Mouse (Mus musculus) intestine, embryonic 16.5 days (tissue): ENCODE measurements around the gene AF067063. TPM values are rescaled to one million over a fixed set of nuclear protein-coding genes. Genes with fewer than 3 reads are reported as not detected.
"Not testable (repeated sequence)": the region's sequence is repeated elsewhere in the genome, so short reads cannot be mapped to it uniquely, and the experiment has no call there.

ENCODE experiments used
- ATAC-seq: fragments of 200-750 bp; cut with Nextera tagmentation; 2 replicates; pipeline ENCODE4 v1.8.0; 2017; ENCODE audit warnings: moderate TSS enrichment, moderate library complexity
- H3K27ac ChIP-seq: fragments of 300-500 bp; sonication (generic); 2 replicates; pipeline ENCODE4 v1.5.1; 2014; ENCODE audit warnings: mild to moderate bottlenecking, low read length
- H3K27me3 ChIP-seq: fragments of 300-500 bp; sonication (generic); replicated peaks from 2 replicates; pipeline ENCODE4 v1.6.1; 2014; ENCODE audit warnings: low read length, control low read depth, mixed read lengths; ENCODE audit not compliant: control insufficient read depth, insufficient read depth
- H3K36me3 ChIP-seq: fragments of 300-500 bp; sonication (generic); 2 replicates; pipeline ENCODE4 v1.6.1; 2014; ENCODE audit warnings: low read length, control low read depth; ENCODE audit not compliant: control insufficient read depth, insufficient read depth
- H3K4me1 ChIP-seq: fragments of 300-500 bp; sonication (generic); 2 replicates; pipeline ENCODE4 v1.6.1; 2014; ENCODE audit warnings: low read length, control low read depth, mixed read lengths; ENCODE audit not compliant: control insufficient read depth, insufficient read depth
- H3K4me2 ChIP-seq: fragments of 300-500 bp; sonication (generic); 2 replicates; pipeline ENCODE4 v1.6.1; 2014; ENCODE audit warnings: low read depth, low read length, control low read depth
- H3K4me3 ChIP-seq: fragments of 300-500 bp; sonication (generic); 2 replicates; pipeline ENCODE4 v1.5.1; 2014; ENCODE audit warnings: mild to moderate bottlenecking, low read length
- H3K9ac ChIP-seq: fragments of 300-500 bp; sonication (generic); 2 replicates; pipeline ENCODE4 v1.6.1; 2014; ENCODE audit warnings: low read depth, low read length
- H3K9me3 ChIP-seq: fragments of 300-500 bp; sonication (generic); 2 replicates; pipeline ENCODE4 v1.6.1; 2016; ENCODE audit warnings: low read length, control low read depth; ENCODE audit not compliant: control insufficient read depth
- WGBS: fragments of 180-500 bp; shearing (Covaris S2); extraction: QIAGEN DNeasy Blood & Tissue Kit; methylation state at CpG from one replicate; pipeline ENCODE4 v1.1.7; 2014; 5-methylcytosine and 5-hydroxymethylcytosine counted together
- polyA plus RNA-seq: library from polyadenylated mRNA; unstranded; fragments of >200 nt; fragmentation: Nextera tagmentation; extraction: Ambion mirVana; gene quantifications from 2 replicates; pipeline ENCODE4 v1.2.1, GENCODE M21; 2015

The AF067063 gene
- polyA plus RNA-seq: not detected in 2 replicates

DNA sequence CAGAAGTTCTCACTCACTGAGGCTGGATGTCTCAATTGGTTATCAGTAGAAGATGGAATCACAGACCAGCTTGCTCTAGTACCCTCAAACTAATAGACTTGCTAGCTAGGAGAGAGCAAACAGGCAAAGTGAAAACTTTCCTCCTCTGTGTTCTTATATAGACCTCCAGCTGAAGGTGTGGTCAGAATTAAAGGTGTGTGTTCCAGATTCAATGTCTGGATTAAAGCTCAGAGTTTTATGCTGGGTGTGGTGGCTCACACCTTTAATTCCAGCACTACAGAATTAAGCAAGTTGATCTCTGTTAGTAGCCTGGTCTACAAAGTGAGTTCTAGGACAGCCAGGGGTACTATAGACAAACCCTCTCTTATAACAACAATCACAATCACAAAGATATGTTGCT lies at the start of gene AF067063:
Gene AF067063 (minus strand): TSS at position 101 of the 400 bp plus-strand sequence.
- H3K4me3 ChIP-seq, H3K4me2 ChIP-seq, H3K9ac ChIP-seq, H3K36me3 ChIP-seq, ATAC-seq, H3K9me3 ChIP-seq, H3K4me1 ChIP-seq, H3K27me3 ChIP-seq, H3K27ac ChIP-seq: not testable (repeated sequence)

DNA sequence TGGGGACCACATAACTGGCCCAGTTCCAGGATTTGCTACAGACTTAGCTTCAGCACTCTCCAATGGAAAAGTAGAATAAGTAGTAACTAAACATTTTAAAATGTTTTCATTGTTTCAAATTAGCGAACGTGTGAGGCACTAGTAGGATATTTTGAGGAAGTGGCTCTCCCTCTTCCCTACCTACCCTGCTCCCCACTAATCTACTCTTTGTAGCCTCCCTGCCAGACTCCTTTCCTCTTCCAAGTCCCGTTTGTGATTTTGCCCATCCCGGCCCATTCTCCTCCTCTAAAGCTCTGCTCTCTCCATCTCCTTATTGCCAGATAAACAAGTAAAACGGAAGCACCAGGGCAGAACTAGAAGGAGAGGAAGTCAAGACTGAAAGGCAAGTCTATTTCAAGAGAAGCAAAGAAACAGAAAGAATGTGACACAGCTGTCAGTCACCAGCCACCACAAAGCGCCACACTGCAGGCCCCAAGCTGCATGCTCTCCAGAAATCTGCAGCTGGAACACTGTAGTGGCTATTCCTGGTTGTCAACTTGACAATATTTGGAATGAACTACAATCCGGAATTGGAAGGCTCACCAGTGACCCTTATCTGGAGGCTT lies 34.5 kb upstream of the AF067063 start:
- WGBS: 75% methylated on average over 6 of the region's 7 CpGs
- H3K9me3 ChIP-seq, ATAC-seq, H3K36me3 ChIP-seq, H3K4me2 ChIP-seq, H3K27ac ChIP-seq, H3K27me3 ChIP-seq, H3K4me3 ChIP-seq, H3K9ac ChIP-seq, H3K4me1 ChIP-seq: not testable (repeated sequence)

DNA sequence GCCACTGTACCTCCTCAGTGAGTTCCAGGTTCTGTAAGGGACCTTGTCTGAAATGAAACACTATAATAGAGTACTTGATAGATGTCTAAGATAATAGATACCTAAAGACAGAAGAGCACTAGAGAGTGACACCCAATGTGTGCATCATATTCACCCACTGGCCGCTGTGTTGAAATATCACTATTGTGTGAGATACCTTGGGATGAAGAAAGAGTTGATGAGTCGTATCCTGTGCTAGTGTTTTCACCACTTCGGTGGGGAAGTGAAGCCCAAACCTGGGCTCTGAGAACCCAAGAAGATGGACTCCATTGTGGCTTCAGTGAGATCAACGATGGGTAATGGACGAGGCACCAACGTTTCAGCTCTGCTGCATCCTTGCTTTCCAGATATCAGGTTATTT lies 32.4 kb upstream of the AF067063 start:
- H3K27me3 ChIP-seq, H3K4me3 ChIP-seq, ATAC-seq, H3K9ac ChIP-seq, H3K36me3 ChIP-seq, H3K4me2 ChIP-seq, H3K9me3 ChIP-seq, H3K4me1 ChIP-seq, H3K27ac ChIP-seq: not testable (repeated sequence)
- no CpG with 5 or more reads among the region's 6 CpGs for WGBS

DNA sequence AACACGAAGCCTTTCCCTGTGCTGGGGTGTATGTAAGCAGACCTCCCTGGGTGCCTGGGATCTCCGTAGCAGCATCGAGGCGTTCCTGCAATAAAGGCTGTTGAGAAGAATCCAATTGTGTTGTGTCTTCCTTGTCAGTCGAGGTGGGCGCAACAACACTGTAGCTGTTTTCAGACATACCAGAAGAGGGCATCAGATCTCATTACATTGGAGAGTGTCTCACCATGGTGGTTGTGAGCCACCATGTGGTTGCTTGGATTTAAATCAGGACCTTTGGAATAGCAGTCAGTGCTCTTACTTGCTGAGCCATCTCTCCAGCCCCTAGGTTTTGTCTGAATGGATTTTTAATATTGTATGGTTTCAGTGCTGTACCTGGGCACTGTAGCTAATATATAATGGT lies 10.0 kb upstream of the AF067063 start:
- not testable (repeated sequence) for H3K36me3 ChIP-seq, H3K4me3 ChIP-seq, H3K4me1 ChIP-seq, ATAC-seq, H3K4me2 ChIP-seq, H3K27me3 ChIP-seq, H3K27ac ChIP-seq, H3K9ac ChIP-seq, H3K9me3 ChIP-seq
- 18% methylated on average over 6 of the region's 6 CpGs for WGBS

DNA sequence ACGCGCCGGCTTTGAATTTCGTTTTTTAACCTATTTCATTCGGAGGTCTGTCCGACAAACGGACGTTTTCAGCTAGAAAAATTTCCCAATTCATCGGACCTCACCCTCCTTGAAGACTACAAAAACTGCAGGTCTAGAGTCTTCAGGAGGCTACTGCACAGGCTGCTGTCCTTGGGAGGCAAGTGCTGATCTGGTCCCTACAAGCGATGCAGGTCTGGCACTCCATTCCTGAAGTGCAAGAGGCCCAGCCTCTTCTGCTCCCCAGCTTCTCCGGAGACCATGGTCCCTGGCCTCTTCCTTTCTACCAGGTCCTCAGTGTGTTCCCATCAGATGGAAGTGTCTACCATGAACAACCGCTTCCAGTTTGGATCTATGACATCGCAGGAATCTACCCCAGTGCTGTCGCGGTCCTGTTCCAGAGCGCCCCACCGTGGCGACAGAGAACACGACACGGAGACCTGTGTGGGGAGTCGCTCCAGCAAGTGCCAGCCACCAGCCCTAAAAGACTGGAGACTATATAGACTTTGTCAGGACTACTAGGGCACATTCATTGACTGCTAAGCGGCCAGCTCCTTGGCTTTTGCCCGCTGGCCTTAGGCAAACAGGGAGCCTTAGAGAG lies 7.8 kb upstream of the AF067063 start:
- H3K36me3 ChIP-seq, H3K4me3 ChIP-seq, H3K4me2 ChIP-seq, H3K27ac ChIP-seq, H3K9ac ChIP-seq, H3K9me3 ChIP-seq, H3K27me3 ChIP-seq, H3K4me1 ChIP-seq: not testable (repeated sequence)
- 5% methylated on average over 14 of the region's 23 CpGs for WGBS
- peak; percentile 41; the same call in 1 of the 2 replicates for ATAC-seq

DNA sequence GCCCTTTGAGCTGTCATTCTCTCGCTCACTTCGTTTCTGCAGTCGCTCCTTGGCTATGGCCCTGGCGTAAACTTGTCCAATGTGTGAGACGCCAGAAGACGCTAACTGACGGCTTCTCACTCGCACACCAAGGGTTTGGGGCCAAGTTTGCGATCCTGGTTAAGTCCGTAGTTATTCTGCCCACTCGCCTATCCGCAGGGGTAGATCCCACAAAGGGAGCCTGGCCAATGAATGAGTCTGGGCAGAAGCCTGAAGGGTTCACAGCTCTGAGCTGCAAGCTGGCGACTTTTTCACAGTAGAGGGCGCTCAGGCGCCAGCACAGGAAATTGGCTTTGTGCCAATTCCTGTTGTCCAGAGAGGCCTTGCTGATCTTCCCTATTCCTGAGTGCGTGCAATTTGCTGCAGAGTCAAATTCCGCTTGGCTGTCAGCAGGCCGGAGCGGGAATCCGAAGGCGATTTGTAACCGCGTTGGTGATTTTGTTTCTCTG lies 6.4 kb upstream of the AF067063 start:
- H3K9me3 ChIP-seq, H3K9ac ChIP-seq, H3K27ac ChIP-seq, H3K27me3 ChIP-seq, H3K36me3 ChIP-seq, H3K4me1 ChIP-seq: not testable (repeated sequence)
- H3K4me3 ChIP-seq: peak overlapping the region; percentile 14
- peak; percentile 91 for ATAC-seq
- WGBS: 12% methylated on average over 22 of the region's 23 CpGs
- H3K4me2 ChIP-seq: peak overlapping the region; percentile 43

DNA sequence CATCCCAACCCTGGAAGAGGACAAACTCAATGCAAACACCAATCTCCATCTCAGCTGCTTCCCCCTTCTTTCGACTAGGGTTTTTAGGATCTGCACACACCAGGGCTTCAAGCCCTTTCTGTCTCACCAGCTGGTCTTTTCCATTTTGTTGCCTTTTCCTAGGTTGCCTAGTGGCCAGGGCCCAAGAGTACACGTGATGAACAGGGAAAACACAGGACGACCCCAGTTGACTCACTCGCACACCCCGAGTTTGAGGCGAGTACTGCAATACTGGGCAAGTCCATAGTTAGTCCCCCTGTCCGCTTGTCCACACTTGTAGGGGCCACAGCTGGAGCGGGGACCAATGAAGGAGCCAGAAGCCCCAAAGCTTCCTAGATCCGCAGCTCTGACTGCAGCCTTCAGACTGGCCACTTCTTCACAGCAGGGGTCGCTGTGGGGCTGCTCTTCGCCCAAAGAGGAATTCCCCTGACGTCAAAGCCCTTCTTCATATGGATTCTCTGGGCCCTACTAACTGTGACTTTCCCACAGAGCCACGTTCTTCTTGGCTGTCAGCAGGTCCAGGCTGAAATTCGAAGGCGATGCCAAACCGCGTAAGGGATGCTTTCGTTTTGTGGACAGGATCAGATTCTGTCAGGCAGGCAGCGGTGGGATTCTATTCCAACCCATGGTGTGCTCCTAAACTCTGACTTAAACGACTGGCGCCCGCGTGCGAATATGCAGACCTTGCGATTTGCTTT lies 5.5 kb upstream of the AF067063 start, which contains the start of gene D13Ertd608e:
Gene D13Ertd608e (plus strand): TSS at position 687 of the 737 bp plus-strand sequence.
- peak within 1 kb of the TSS; percentile 14 for H3K4me3 ChIP-seq

DNA sequence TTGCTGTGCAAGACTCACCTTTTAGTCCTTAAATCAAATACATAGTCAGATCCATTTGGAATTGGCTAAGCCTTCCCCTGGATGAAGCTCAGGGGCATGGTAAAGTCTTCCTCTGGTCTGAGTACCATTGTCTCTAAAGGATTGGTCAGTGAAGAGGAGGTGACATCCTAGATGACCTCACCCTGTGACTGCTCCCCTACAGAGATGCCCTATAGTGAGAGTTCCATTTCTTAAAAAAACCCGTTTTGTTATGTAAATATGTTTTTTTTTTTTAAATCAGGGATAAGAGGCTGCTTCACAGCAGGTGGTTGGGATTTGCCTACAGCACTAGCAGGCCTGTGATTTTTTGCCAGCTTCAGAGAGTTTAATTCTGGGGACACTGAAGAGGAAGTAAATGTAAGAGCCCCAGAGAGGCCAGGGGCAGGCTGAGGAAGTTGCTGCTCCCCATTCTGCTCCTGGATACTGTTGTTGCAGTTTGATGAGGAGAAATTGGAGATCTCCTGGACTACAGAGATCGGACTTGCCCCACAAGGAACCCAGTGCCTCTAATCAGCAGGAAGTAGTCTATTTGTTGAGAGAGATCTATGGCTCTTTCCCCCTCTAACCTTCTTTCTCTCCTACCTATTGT lies 12.3 kb downstream of the AF067063 start:
- no peak overlapping the region for H3K27ac ChIP-seq
- no peak overlapping the region for H3K4me3 ChIP-seq
- H3K9me3 ChIP-seq: no peaks in the 10 kb centered on the region
- H3K36me3 ChIP-seq: no peaks in the 10 kb centered on the region
- ATAC-seq: no peak
- H3K4me1 ChIP-seq: no peaks in the 10 kb centered on the region
- H3K9ac ChIP-seq: no peak overlapping the region
- H3K4me2 ChIP-seq: no peak overlapping the region
- WGBS: 35% methylated on average over 2 of the region's 2 CpGs
- H3K27me3 ChIP-seq: no peaks in the 10 kb centered on the region

More for the DNA sequence above, 5.5 kb upstream of the AF067063 start, which contains the start of gene D13Ertd608e:
- H3K27ac ChIP-seq, H3K36me3 ChIP-seq, H3K4me1 ChIP-seq, H3K9me3 ChIP-seq, H3K27me3 ChIP-seq, H3K9ac ChIP-seq: not testable (repeated sequence)
- ATAC-seq: peak; percentile 52
- H3K4me2 ChIP-seq: peak within 1 kb of the TSS; percentile 43
- 13% methylated on average over 18 of the region's 25 CpGs for WGBS

DNA sequence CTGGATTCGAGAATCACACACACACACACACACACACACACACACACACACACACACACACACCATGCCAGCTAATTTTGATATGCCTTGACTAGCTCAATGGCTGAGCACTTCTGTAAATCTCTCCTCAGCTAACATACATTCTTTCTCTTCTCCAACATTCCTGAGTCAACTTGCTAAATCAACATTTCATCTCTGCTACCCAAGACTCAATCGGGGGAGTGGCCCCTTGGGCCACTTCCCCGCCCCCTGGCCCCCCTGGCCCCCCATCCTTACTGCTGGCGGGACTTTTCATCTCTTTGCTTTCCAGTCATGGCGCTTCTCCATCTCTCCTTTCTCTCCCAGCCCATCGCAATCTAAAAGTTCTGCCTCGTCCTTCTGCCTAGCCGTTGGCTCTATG lies 13.2 kb downstream of the AF067063 start:
- WGBS: 53% methylated on average over 8 of the region's 8 CpGs

More for the DNA sequence above, 13.2 kb downstream of the AF067063 start:
- no peaks in the 10 kb centered on the region for H3K4me1 ChIP-seq
- H3K9me3 ChIP-seq: no peaks in the 10 kb centered on the region
- no peak overlapping the region for H3K4me3 ChIP-seq
- no peak overlapping the region for H3K27ac ChIP-seq
- no peak overlapping the region for H3K9ac ChIP-seq
- no peak overlapping the region for H3K4me2 ChIP-seq
- H3K36me3 ChIP-seq: no peaks in the 10 kb centered on the region
- ATAC-seq: no peak
- no peaks in the 10 kb centered on the region for H3K27me3 ChIP-seq
